Mouse (Mus musculus): ENCODE results near the gene Derl3. TPM values are rescaled to one million over a fixed set of nuclear protein-coding genes. Genes with fewer than 3 reads are reported as not detected.

Gene Derl3
- total and polyA plus RNA-seq, 2 experiments from 2014 or later, result 0.63 to 1.8 TPM

GRCm38 (mm10) chr10:75924324-75924723, 31.1 kb downstream of the Derl3 start:
- no peak for ATAC-seq

GRCm38 (mm10) chr10:75926396-75926795, 33.2 kb downstream of the Derl3 start:
- Histone ChIP-seq H3K4me3 (ENCODE audit: low read length) (no peak overlapping the region), H3K4me1 (ENCODE audit: insufficient read depth, low read length) (peaks cover 3% of the 10 kb centered on the region), H3K9ac (replicated peaks; ENCODE audit: low read length) (no peak overlapping the region), H3K4me2 (ENCODE audit: low read depth, low read length) (no peak overlapping the region), H3K9me3 (ENCODE audit: low read length) (no peaks in the 10 kb centered on the region), H3K27ac (no peak overlapping the region), H3K36me3 (ENCODE audit: insufficient read depth, low read length) (no peaks in the 10 kb centered on the region), H3K27me3 (ENCODE audit: insufficient read depth, low read length) (no peaks in the 10 kb centered on the region)
- no peak for TF ChIP-seq CTCF (IDR thresholded peaks at IDR 0.05; ENCODE audit: low read depth)
- ATAC-seq (no peak), DNase-seq (ENCODE audit: low spot score) (no peak)
- 74% methylated on average over 13 of the region's 13 CpGs for WGBS

More at GRCm38 (mm10) chr10:75924324-75924723, 31.1 kb downstream of the Derl3 start:
- Histone ChIP-seq H3K27ac (no peak overlapping the region), H3K4me3 (ENCODE audit: low read length) (no peak overlapping the region), H3K9me3 (ENCODE audit: low read length) (no peaks in the 10 kb centered on the region), H3K27me3 (ENCODE audit: insufficient read depth, low read length) (no peaks in the 10 kb centered on the region), H3K4me2 (ENCODE audit: low read depth, low read length) (no peak overlapping the region), H3K4me1 (ENCODE audit: insufficient read depth, low read length) (0 out of 2 replicates have a peak, but pooled peaks cover 3% of the 10 kb centered on the region), H3K36me3 (ENCODE audit: insufficient read depth, low read length) (no peaks in the 10 kb centered on the region), H3K9ac (replicated peaks; ENCODE audit: low read length) (no peak overlapping the region)
- TF ChIP-seq CTCF (IDR thresholded peaks at IDR 0.05; ENCODE audit: low read depth), result peak; percentile 30
- WGBS, result 43% methylated on average over 2 of the region's 2 CpGs
- no peak for DNase-seq (ENCODE audit: low spot score)

GRCm38 (mm10) chr10:75930304-75930703, 37.1 kb downstream of the Derl3 start:
- Histone ChIP-seq H3K4me2 (ENCODE audit: low read depth, low read length) (no peak overlapping the region), H3K27me3 (ENCODE audit: insufficient read depth, low read length) (no peaks in the 10 kb centered on the region), H3K4me3 (ENCODE audit: low read length) (no peak overlapping the region), H3K9me3 (ENCODE audit: low read length) (no peaks in the 10 kb centered on the region), H3K36me3 (ENCODE audit: insufficient read depth, low read length) (no peaks in the 10 kb centered on the region), H3K9ac (replicated peaks; ENCODE audit: low read length) (no peak overlapping the region), H3K4me1 (ENCODE audit: insufficient read depth, low read length) (peaks cover 14% of the 10 kb centered on the region), H3K27ac (no peak overlapping the region)
- ATAC-seq (0 out of 2 replicates have a peak, but pooled peaks have one; percentile 6), DNase-seq (ENCODE audit: low spot score) (peak; percentile 33)
- TF ChIP-seq CTCF (IDR thresholded peaks at IDR 0.05; ENCODE audit: low read depth), result no peak
- 20% methylated on average over 6 of the region's 6 CpGs for whole genome bisulfite sequencing

GRCm38 (mm10) chr10:75931311-75931710, 38.1 kb downstream of the Derl3 start:
- Histone ChIP-seq H3K27ac (no peak overlapping the region), H3K4me3 (ENCODE audit: low read length) (peak overlapping the region; percentile 43), H3K36me3 (ENCODE audit: insufficient read depth, low read length) (no peaks in the 10 kb centered on the region), H3K4me1 (ENCODE audit: insufficient read depth, low read length) (peaks cover 14% of the 10 kb centered on the region), H3K4me2 (ENCODE audit: low read depth, low read length) (peak overlapping the region; percentile 87), H3K9me3 (ENCODE audit: low read length) (no peaks in the 10 kb centered on the region), H3K9ac (replicated peaks; ENCODE audit: low read length) (no peak overlapping the region), H3K27me3 (ENCODE audit: insufficient read depth, low read length) (no peaks in the 10 kb centered on the region)
- ATAC-seq (no peak), DNase-seq (ENCODE audit: low spot score) (no peak)
- no peak for TF ChIP-seq CTCF (IDR thresholded peaks at IDR 0.05; ENCODE audit: low read depth)
- 28% methylated on average over 7 of the region's 7 CpGs for WGBS

- Histone ChIP-seq H3K27me3 (ENCODE audit: insufficient read depth, low read length) (no peaks in the 10 kb centered on the region), H3K4me3 (ENCODE audit: low read length) (peak overlapping the region; percentile 43), H3K4me1 (ENCODE audit: insufficient read depth, low read length) (peaks cover 14% of the 10 kb centered on the region), H3K9me3 (ENCODE audit: low read length) (no peaks in the 10 kb centered on the region), H3K4me2 (ENCODE audit: low read depth, low read length) (peak overlapping the region; percentile 87), H3K27ac (0 out of 2 replicates have a peak overlapping the region, but pooled peaks have one; percentile 3), H3K36me3 (ENCODE audit: insufficient read depth, low read length) (no peaks in the 10 kb centered on the region), H3K9ac (replicated peaks; ENCODE audit: low read length) (peak overlapping the region; percentile 58)
- ATAC-seq (peak; percentile 27), DNase-seq (ENCODE audit: low spot score) (peak; percentile 43)
- no peak for TF ChIP-seq CTCF (IDR thresholded peaks at IDR 0.05; ENCODE audit: low read depth)
- under 1% methylated on average over 35 of the region's 44 CpGs for WGBS
Observed at GRCm38 (mm10) chr10:75932081-75932678, 39.0 kb downstream of the Derl3 start.

- Histone ChIP-seq H3K27me3 (ENCODE audit: insufficient read depth, low read length) (no peaks in the 10 kb centered on the region), H3K36me3 (ENCODE audit: insufficient read depth, low read length) (no peaks in the 10 kb centered on the region), H3K4me1 (ENCODE audit: insufficient read depth, low read length) (peaks cover 14% of the 10 kb centered on the region), H3K9ac (replicated peaks; ENCODE audit: low read length) (peak within 1 kb of the TSS; percentile 58), H3K27ac (0 out of 2 replicates have a peak within 1 kb of the TSS, but pooled peaks have one; percentile 3), H3K4me2 (ENCODE audit: low read depth, low read length) (peak within 1 kb of the TSS; percentile 87), H3K4me3 (ENCODE audit: low read length) (peak within 1 kb of the TSS; percentile 43), H3K9me3 (ENCODE audit: low read length) (no peaks in the 10 kb centered on the region)
- ATAC-seq (no peak), DNase-seq (ENCODE audit: low spot score) (no peak)
- 29% methylated on average over 6 of the region's 6 CpGs for WGBS
- TF ChIP-seq CTCF (IDR thresholded peaks at IDR 0.05; ENCODE audit: low read depth), result no peak
Observed at GRCm38 (mm10) chr10:75932891-75933290, 39.7 kb downstream of the Derl3 start, which contains the start of gene Chchd10. TSS of gene Chchd10 (plus strand) at chr10:75933130.

- H3K27ac ChIP-seq, result no peak overlapping the region
- H3K27me3 ChIP-seq (ENCODE audit: insufficient read depth, low read length), result no peaks in the 10 kb centered on the region
- no peaks in the 10 kb centered on the region for H3K36me3 ChIP-seq (ENCODE audit: insufficient read depth, low read length)
- no peak for TF ChIP-seq CTCF (IDR thresholded peaks at IDR 0.05; ENCODE audit: low read depth)
- H3K4me1 ChIP-seq (ENCODE audit: insufficient read depth, low read length), result peaks cover 14% of the 10 kb centered on the region
- ATAC-seq (no peak), DNase-seq (ENCODE audit: low spot score) (no peak)
- H3K9me3 ChIP-seq (ENCODE audit: low read length), result no peaks in the 10 kb centered on the region
- WGBS, result 67% methylated on average over 1 of the region's 1 CpGs
- H3K9ac ChIP-seq (replicated peaks; ENCODE audit: low read length), result peak overlapping the region; percentile 68; the same call in 1 of the 2 replicates
- peak overlapping the region; percentile 85 for H3K4me2 ChIP-seq (ENCODE audit: low read depth, low read length)
- H3K4me3 ChIP-seq (ENCODE audit: low read length), result peak overlapping the region; percentile 66; the same call in 1 of the 2 replicates
Observed at GRCm38 (mm10) chr10:75934991-75935390, 41.8 kb downstream of the Derl3 start.
